Mouse (Mus musculus) embryo, embryonic 11 days (tissue): ENCODE results near the gene Igfbp7.

ENCODE experiments used
- DNase-seq: peaks from one replicate; pipeline ENCODE4 v3.0.0-alpha.2; 2015

Igfbp7 gene

DNA sequence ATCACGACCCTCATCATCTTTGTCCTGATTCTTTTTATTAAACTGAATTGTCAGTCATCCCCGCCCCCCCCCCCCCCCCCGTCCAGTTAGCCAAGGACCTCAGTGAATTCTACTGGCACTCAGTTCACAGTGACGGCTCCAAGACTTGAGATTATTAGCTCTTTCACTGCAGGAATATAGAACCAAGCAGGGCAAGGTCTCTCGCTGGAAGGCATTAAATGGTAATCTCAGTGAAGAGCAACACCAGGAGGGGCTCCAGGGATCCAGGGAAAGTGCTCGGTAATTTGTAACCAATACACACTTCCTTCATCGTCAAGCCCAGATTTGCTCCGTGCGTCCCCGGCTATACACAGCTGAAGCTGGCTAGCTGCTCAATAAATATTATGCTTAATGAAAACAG, 2.9 kb downstream of the Igfbp7 start:
- no peak for DNase-seq

DNA sequence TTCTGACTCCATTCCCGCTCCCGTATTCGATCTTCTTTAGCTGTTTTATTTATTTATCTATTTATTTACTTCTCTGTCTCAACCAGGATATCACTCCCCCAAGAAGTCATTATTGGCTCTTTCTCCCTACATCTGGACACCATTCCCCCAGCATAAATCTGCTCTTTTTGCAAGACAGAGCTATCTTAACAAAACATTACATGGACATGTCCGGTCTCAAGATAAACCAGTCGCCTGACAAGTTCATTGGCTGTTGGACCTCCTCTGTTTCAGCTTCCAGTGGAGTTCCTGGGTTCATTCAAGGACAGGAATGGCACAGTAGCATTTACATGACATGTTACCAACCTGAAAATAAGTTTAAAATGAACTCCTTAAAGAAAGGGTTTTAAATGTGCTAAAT, 4.9 kb downstream of the Igfbp7 start:
- DNase-seq: no peak

DNA sequence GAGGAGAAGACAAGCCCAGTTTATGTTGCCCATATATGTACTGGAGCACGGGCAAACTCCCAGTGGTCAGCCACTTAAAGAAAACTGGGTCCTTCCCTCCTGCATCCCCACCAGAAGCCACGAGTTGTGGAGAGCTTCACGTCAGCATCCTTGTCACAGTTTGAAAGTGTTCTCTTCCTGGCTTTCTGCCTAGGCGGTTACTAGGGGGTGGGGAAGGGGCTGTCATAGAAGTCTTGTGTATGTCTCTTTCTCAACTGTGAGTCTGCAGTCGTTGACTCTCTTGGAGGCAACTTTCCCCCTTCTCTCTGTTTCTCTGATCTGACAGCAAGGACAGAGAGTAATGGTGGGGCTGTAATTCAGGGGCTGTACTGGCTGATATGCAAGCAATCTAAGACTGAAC, 5.7 kb downstream of the Igfbp7 start:
- DNase-seq: no peak

DNA sequence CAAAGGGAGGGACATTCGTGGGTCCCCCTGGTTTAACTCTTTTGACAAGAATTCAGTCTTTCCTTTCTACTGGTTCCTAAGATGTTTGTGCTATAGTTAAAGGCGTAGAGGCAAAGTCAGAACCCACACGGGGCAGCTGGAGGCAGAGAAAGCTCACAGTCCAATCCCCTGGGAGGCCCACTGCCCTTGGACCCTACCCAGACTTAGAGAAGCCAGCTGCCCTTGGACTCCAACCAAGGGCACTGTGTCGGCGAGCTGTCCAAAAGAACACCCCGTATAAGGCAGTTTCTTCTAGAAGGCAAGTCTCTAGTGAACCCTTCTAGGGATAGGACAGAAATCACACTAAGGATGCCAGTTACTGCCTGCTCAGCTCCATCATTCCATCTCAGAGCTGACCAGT, 7.0 kb downstream of the Igfbp7 start:
- no peak for DNase-seq

DNA sequence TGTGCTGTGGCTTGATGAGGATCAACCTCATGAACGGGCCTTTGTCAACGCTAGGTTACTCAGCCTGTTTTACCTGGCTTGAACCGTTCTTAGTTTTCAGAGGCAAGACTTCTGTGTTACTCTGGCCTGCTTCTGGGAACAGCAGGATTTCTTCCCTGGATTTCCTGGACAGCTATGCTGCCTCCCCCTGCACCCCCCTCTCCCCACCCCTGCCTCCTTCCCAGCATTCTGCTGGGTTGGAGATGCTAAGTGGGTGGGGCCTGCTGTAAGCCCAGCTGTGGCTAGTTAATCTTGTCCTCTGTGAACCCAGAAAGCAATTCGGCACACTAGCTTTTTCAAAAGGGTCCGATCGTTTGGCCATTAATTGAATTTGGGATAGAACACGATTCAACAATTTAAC, 7.7 kb downstream of the Igfbp7 start:
- no peak for DNase-seq

DNA sequence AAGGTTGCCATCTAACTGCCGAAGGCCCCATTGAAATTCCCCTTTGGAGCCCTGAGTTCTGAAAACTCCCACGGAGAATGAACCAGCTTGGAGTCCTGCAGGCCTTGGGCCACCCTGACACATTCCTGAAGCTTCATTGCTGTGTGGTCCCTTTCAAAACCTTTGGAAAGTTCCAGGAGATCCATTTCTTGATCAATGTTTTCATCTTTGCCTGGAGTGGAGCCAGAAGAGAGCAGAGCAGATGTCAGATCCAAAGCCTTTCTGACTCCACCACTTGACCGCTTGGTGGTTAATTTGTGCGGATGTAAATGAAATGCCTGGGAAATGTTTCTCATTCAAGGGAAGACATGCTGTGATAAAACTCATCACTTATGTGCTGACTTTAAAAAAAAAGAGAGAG, 8.8 kb downstream of the Igfbp7 start:
- DNase-seq: no peak

DNA sequence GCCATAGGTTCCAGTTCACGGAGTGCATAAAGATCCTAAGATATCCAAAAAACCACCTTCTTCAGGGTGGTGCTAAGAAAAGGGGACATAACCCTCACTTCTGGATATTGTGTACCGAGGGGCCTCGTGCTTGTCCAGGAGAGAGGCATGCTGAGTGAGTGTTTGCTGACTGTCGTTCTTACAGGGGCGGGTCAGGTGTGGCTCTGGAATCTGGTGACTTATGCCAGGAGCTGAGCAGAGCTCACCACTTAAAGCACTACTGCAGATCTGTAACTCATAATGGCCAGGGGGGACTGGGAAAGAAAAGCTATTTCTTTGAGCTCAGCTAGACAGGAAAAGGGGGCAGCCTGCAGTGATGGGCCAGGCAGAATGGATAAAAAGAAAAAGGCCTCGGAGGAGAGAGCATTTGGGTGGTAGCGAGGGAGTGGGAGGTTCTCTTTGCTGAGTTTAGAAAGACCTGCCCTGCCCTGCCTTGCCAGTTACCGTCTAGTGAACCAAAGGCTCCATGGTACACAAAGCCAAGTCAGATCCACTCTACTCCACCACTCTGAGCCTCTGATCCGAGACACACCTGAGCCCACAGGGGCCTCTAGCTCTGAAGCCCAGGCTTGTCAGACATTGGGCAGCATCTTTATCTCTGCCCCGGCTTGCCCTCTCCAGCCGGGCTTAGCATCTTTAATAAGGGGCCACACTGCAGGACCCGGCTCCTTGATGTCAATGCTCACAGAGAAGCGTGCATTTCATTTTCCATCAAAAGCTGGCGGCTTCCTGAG, 9.4 kb downstream of the Igfbp7 start:
- DNase-seq: no peak

DNA sequence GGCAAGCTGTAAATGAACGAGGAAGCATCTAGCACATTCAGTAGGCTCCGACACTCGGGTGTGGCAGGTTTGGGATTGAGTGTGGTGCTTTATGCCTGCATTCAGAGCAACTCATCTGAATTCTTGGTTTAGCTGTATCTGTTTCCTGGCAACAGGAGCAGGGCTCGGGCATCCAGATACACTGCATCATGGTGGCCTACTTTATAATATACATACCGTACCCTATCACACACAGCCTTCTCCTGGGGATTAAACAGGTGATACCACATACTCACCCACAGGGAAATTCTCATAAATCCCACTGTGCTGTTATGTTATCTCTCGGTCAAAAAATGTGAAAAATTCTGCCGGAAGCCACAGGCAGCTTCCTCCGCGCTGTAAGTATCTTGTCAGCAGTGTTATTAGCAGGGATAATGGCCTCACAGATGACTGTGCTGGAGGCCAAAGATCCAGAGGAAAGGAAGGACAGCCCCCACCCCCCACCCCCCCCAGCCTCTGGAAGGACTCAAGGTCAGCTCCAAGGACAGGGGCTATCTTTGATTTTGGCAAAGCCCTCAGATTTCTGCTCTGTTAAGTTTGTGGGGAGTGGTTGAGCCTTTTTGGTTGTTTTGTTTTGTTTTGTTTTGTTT, 13.7 kb downstream of the Igfbp7 start:
- no peak for DNase-seq

DNA sequence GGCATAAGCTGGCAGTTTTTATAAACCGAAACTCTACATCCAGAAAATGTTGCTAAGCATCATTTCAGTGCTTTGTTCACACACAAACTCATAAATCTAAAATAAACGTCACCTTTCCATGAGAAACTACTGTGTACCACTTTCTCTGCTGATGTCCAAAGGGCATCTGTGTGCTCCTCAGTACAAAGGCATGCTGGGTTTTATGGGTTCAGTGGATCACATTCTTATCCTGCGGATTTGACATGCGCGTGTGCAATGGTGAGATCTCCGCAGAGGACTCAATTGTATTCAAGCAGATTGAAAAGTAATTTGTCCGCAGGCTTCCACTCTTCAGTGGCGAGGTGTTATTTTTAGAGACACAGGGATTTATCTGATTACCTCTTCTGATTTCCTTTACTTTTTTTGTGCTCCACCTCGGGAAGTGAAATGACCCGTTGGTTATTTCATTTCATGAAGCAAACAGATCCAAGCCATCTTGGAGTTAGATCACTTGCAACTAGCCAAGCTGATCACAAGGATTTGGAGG, 14.7 kb downstream of the Igfbp7 start:
- no peak for DNase-seq

DNA sequence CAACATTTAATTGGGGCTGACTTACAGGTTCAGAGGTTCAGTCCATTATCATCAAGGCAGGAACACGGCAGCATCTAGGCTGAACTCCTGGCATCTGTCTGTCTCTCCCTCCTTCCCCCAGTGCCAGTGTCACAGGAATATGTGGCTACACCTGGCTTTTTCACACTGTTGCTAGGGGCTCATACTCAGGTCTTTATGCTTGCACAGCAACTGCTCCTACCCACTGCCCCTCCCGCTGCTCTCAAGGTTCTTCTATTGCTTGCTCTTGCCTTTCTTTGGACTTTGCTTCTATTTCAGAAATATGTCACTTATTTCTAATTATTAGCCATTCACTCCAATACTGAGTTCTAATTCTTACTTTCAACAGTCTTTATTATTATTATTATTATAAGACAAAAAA, 17.6 kb downstream of the Igfbp7 start:
- no peak for DNase-seq

DNA sequence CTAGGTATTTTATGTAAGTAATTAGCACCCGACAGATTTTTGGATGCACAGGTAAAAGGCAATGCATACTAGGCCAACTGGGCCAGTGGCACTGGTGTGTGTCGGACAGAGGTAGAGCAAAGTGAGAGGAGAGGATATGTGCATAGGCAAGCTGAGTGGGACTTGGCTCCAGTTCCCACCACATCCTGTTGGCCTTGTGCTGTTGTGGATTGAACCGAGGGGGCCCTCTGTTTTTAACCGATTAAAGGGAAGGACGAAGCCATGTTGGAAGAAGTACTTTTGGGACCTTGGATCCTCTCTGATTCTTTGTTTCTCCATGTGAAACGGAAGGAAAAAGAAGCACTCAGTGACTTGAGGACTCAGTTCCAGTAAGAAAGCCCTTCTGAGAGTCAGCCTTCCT, 19.5 kb downstream of the Igfbp7 start:
- DNase-seq: no peak

DNA sequence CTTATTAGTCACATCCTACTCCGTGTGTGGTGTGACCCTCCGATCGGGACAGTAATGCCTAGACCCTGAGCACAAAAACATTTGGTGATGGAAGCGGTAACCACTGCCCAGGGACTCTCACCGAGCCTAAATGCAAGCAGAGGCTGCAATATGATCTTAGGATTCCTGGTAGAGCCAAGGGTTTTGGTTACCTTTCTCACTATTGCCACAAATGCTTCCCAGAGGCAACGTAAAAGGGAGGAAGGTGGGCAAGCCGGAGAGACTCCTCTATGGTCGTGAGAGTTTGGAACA, 20.5 kb downstream of the Igfbp7 start:
- no peak for DNase-seq

DNA sequence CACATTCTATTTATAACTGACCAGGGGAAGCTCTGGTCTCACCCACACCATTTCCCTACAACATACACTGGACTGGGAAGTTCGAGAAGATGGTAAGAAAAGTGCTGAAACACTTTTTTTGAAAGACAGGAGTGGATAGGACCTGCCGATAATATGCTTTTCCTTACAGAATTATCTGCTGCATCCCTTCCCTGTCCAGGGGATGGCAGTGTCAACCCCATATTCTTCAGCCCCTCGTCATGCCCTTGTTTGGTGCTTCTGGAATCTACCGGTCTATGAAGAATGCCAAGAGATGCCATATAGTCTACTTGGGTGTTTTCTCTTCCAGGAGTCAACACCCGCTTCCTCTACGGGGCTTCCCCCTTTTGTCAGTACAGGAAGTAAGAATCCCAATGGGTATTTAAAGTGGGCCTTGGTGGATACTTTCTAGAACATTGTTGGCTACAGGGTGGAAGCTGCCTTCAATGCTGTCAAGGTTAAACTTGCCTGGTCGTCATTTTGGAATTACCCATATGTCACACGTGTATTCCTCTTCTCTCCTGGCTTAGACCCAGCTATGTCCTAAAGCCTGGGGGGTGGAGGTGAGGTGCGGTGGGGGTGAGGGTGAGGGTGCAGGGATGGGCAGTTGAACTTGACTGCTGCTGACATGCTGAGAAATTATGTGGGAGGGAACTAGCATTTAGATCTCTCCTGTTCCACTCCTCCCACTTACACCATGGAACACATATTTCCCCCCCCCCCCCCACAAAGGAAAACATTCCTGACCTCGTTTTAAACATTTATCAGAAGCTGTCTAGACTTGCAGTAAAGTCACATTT, 21.0 kb downstream of the Igfbp7 start:
- no peak for DNase-seq

DNA sequence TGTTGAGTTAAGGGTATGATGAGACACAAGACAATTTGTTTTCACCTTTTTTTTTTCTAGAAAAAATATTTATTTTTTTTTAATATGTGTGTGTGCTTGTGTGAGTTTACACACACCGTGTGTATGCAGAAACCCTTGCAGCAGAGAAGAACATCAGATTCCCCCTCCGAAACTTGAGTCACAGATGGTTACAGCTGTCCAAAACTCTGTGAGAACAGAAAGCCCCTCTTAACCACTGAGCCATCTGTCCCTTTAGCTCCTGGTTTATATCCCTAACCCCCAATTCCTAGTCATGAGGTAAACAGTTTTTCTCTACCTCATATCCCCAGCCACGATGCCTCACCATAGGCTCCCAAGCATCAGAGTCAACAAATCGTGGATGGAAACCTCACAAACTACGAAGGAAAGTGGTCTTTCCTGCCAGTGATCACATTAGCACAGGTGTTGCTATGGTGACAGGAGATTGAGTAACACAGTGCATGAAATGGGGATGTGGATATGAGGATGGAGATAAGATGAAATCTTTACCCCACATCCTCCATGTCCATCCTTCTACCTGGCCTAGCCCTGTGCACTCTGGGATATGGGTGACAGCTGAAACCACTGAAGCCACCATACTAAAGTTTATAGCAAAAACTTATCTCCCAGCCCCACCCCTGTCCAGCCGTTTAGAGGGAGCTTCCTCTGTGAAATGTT, 21.8 kb downstream of the Igfbp7 start:
- no peak for DNase-seq

DNA sequence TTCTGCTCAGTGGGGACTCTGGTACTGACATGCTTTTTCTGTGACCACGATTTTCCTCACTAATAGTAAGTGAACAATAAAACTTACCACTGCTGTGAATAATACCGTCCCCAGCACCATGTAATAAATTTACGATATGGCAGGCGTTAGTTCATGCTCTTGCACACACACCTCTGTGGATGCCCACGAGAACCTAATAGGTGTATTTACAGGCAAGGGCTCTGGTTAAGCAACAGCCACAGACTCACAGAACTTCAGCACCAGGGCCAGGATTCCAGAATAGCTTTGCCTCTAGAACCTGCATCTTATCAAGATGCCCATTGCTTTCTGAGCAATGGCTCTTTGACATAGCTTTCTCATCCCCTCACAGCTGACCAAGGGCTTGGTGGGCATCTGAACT, 22.6 kb downstream of the Igfbp7 start:
- DNase-seq: no peak

DNA sequence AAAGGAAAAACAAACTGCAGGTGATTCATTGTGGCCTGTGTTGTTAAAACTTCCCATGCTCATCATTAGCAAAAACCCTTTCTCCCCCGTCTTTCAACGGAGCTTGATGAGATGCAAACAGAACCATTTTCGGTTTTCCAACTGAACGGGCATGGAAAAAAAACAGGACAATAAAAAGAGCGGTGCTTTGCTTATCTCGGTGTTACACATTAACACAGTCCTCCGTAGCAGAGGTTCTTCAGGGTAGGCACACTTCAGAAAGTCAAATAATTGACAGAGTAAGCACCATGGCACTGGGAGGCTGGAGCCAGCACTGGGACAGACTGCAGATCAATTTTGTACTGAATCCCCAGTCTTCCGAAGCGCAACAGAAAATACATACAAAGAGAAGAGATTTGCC, 23.1 kb downstream of the Igfbp7 start:
- DNase-seq: no peak

DNA sequence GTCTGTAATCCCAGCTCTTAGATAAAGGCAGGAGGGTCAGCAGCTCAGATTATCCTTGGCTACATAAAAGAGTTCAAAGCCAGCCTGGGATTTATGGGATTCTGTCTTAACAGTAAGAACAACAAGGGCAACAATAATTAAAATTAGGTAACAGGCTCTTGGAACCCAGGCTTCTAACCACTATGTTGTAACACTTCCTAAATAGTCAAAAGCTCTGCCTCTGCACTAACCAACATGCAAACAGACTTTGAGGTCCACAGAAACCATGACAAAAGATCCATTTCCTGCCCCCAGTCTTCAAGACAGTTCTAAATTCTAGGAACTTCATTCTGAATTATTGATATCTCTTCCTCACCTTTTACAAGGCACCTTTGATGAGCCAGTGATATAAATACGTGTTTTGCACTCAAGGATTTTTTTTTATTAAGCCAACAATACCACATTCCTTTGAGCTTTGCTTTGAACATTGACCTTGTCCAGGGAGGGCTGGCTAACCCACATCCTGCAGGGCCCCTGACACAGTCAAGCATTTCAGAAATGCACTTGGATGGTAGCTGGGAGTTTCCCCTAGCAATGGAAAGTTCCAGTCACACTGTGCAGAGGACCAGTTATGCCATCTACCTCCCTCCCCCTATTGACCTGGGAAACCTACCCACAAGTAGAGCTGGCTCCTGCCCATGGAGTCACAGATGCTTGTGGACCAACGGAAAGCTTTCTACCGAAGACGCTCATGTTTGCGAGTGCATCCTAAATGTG, 23.9 kb downstream of the Igfbp7 start:
- DNase-seq: no peak

DNA sequence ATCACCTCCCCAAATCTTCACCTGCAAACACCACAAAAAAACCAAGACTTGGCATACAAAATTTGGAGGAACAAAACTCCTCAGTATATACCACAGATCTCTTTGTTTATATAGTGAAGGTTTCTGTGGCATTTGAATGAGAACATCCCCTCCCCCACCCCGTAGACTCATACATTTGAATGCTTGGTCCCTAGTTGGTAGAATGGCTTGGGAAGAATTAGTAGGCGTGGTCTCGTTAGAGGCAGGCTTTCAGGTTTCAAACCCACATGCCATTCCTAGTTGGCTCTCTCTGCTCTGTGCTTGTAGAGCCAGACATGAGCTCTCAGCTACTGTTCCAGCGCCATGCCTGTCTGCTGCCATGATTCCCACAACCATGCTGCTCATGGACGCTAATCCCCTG, 26.2 kb downstream of the Igfbp7 start:
- DNase-seq: no peak

DNA sequence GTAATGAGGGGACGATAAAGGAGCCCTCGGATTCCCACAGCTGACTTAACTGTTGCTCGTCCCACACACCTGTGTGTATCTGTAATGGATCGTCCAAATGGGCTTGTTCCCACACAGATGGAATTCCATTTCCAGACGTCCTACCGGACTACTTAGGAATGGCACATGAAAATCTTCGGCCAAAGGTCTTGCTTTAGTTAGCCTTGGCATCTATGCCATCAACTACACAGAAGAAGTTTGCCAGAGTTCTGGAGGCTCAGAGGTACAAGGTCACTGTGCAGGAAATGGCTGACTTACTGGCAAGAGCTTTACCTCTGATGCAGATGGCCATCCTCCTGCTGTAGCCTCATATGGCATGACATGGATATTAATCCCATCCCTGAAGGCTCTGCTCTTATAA, 26.6 kb downstream of the Igfbp7 start:
- DNase-seq: no peak

DNA sequence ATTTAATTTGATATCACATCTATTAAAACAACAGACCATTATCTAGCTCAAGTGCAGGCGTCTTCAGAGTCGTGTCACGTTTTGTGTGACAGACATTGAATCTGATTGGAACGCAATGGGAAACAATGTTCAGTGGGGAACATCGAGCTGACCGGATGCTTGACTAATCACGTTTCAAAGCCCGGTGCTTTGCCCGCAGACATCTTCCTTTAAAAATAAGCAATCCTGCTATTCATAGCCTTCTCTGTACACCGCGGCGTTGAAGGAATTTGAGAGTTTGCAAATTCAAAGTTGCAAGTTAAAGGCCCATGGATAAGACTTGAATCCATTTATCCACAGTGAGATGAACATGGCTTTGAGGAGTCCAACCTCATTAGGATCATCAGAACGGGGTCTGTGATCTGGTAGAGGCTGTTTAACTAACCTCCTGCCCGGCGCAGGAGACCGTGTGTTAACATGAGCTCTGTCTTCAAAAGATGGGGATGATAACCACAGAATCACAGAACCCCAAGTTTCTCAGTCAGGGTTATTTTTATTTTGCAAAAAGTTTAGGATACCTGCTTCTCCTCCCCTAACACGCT, 27.4 kb downstream of the Igfbp7 start:
- no peak for DNase-seq

DNA sequence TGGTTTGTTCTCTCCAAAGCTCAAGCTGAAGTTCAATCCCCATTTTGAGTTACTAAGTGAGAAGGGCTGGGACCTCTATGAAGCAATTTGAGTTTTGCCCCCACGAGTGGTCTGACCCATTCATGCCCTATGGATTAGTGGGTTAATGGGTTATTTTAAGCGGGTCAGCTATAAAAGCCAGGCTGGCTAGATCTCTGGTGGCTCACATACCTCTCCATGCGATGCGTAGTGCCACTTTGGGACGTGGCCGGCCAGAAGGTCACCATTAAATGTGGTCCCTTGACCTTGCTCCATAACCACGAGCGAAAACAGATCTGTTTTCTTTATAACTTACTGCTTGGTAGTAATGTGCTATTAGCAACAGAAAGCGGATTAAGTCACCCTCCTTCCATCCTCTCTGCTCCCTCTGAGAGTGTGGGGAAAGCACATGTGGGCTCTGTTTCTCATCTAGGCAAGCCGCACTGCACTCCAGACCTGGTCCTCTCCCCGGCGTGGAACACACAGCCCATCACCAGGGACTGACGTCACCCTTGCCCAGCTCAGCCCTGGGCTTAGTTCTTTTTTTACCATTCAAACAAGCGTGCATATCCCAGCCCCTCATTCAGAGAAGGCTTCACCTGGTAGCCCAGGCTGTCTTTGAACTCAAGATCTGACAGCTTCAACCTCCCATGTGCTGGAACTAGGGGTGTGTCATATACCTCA, 28.3 kb downstream of the Igfbp7 start:
- no peak for DNase-seq

DNA sequence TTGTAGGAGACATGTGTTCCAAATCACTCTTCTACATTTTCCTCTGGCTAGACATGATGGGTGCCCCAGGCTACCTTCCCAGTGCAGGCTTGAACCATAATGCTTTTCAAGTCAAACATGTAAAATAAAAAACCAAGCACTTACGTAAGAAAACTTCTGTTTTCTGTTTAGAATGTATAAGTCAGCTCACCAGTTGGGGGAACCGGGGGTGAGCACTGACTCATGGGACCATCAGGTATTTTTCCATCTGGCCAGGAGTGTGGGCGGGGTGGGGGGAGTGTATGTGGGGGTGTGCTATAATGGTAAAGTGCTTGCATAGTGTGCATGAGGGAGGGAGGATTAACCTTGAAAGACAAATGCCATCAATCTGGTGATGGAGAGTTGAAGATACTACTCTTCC, 29.8 kb downstream of the Igfbp7 start:
- DNase-seq: no peak
